Mouse (Mus musculus) cerebellum, postnatal 4 days (tissue): ENCODE measurements around the gene Hltf.

Experiments used
- DNase-seq, 2 experiments: peaks; one replicate each; pipeline ENCODE4 v3.0.0; 2022; ENCODE audit warnings: low spot score in 2 of 2, mixed read lengths in 1 of 2

Hltf gene

GRCm38 (mm10) chr3:20146884-20147395 is 89.3 kb downstream of the Hltf start:
- no peak for DNase-seq

GRCm38 (mm10) chr3:20147647-20148046 is 90.0 kb downstream of the Hltf start:
- no peak for DNase-seq

DNA sequence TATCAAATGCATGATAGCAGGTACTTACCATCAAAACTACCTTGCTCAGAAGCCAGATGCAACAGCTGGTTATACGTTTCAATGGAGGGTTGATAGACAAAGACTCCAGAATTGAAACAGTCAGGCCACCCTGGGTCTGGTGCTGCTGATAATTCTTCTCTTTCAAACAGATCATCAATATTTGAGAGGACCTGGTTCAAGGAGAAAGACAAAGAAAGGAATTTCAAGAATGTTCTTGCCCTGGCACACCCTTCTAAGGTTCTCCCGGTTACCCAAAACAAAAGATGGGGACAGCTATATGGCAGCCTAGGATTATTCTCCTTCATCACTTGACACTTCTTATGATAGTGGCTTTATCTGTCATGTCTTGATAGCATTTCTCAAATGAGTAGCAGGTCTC is 92.9 kb downstream of the Hltf start:
- DNase-seq: no peak

- DNase-seq: no peak
These were observed 94.0 kb downstream of the Hltf start for GRCm38 (mm10) chr3:20151651-20152050.

GRCm38 (mm10) chr3:20154531-20155367 is 97.1 kb downstream of the Hltf start, which contains the start of gene Gyg:
TSS of gene Gyg (minus strand) at chr3:20155317.
- peak in 1 of 2 experiments; percentile 32 for DNase-seq

DNA sequence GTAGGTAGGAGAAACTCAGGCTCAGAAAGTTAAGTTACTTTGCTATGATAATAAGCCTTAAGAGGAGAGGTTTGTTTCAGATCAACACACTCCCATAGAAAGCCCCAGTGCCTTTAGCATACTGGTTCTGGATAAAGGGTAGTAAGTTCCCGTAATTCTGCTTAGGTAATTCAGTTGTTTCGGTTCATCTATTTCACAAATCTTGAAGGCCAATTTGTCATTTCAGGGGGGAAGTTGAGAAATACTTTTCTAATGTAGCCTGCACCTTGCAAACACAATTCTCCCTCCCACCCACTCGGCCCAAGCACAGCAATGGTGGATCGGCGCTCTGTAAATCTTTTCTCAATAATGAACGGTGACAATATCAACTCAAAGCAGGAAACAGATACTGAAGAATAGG is 97.9 kb downstream of the Hltf start:
- DNase-seq: no peak

GRCm38 (mm10) chr3:20167487-20167886 is 109.9 kb downstream of the Hltf start:
- no peak for DNase-seq
